Mouse (Mus musculus): Measurements from ENCODE around the gene Map3k6. TPM values are rescaled to one million over a fixed set of nuclear protein-coding genes. Genes with fewer than 3 reads are reported as not detected.

The Map3k6 gene
- polyA plus RNA-seq, 1 experiment from 2014 or later: 8.6 TPM

- Histone ChIP-seq H3K27ac (peak overlapping the region; percentile 26; the same call in 1 of the 2 replicates), H3K36me3 (0 out of 2 replicates have a peak, but pooled peaks cover 13% of the 10 kb centered on the region), H3K4me1 (peaks cover 10% of the 10 kb centered on the region; the same call in 1 of the 2 replicates), H3K9ac (no peak overlapping the region), H3K4me2 (no peak overlapping the region), H3K27me3 (replicated peaks) (no peaks in the 10 kb centered on the region), H3K4me3 (replicated peaks) (no peak overlapping the region), H3K9me3 (no peaks in the 10 kb centered on the region)
- 67% methylated on average over 4 of the region's 4 CpGs for WGBS
- ATAC-seq (ENCODE audit: insufficient read depth, low FRiP score, low read depth): no peak
These were observed 51.8 kb downstream of the Map3k6 start for GRCm38 (mm10) chr4:133292405-133292804.

GRCm38 (mm10) chr4:133292901-133293843 lies 52.6 kb downstream of the Map3k6 start:
- H3K9me3 ChIP-seq: no peaks in the 10 kb centered on the region
- 0 out of 2 replicates have a peak, but pooled peaks cover 13% of the 10 kb centered on the region for H3K36me3 ChIP-seq
- no peak overlapping the region for H3K4me2 ChIP-seq
- H3K4me1 ChIP-seq: peaks cover 16% of the 10 kb centered on the region
- peak overlapping the region; percentile 26; the same call in 1 of the 2 replicates for H3K27ac ChIP-seq
- 41% methylated on average over 24 of the region's 24 CpGs for WGBS
- H3K27me3 ChIP-seq (replicated peaks): no peaks in the 10 kb centered on the region
- no peak overlapping the region for H3K9ac ChIP-seq
- no peak for ATAC-seq (ENCODE audit: insufficient read depth, low FRiP score, low read depth)
- no peak overlapping the region for H3K4me3 ChIP-seq (replicated peaks)

- Histone ChIP-seq H3K4me3 (replicated peaks) (no peak overlapping the region), H3K36me3 (0 out of 2 replicates have a peak, but pooled peaks cover 13% of the 10 kb centered on the region), H3K4me2 (no peak overlapping the region), H3K9me3 (no peaks in the 10 kb centered on the region), H3K9ac (no peak overlapping the region), H3K4me1 (peaks cover 25% of the 10 kb centered on the region), H3K27me3 (replicated peaks) (no peaks in the 10 kb centered on the region), H3K27ac (no peak overlapping the region)
- WGBS: 53% methylated on average over 11 of the region's 11 CpGs
- no peak for ATAC-seq (ENCODE audit: insufficient read depth, low FRiP score, low read depth)
These were observed 53.5 kb downstream of the Map3k6 start for GRCm38 (mm10) chr4:133294084-133294483.

GRCm38 (mm10) chr4:133297360-133297759 lies 56.7 kb downstream of the Map3k6 start:
- no peak for ATAC-seq (ENCODE audit: insufficient read depth, low FRiP score, low read depth)
- no peak overlapping the region for H3K9ac ChIP-seq
- peaks cover 27% of the 10 kb centered on the region for H3K4me1 ChIP-seq
- no peak overlapping the region for H3K27ac ChIP-seq
- H3K36me3 ChIP-seq: peaks cover 32% of the 10 kb centered on the region
- no peaks in the 10 kb centered on the region for H3K27me3 ChIP-seq (replicated peaks)
- H3K4me3 ChIP-seq (replicated peaks): no peak overlapping the region
- no peaks in the 10 kb centered on the region for H3K9me3 ChIP-seq
- no peak overlapping the region for H3K4me2 ChIP-seq
- WGBS: 70% methylated on average over 10 of the region's 10 CpGs

- WGBS: 4% methylated on average over 5 of the region's 5 CpGs
- Histone ChIP-seq H3K27me3 (replicated peaks) (no peaks in the 10 kb centered on the region), H3K27ac (peak overlapping the region; percentile 61; the same call in 1 of the 2 replicates), H3K4me1 (peaks cover 27% of the 10 kb centered on the region), H3K9ac (no peak overlapping the region), H3K9me3 (no peaks in the 10 kb centered on the region), H3K4me3 (replicated peaks) (no peak overlapping the region), H3K36me3 (peaks cover 32% of the 10 kb centered on the region), H3K4me2 (no peak overlapping the region)
- ATAC-seq (ENCODE audit: insufficient read depth, low FRiP score, low read depth): no peak
These were observed 57.2 kb downstream of the Map3k6 start for GRCm38 (mm10) chr4:133297801-133298238.

GRCm38 (mm10) chr4:133298516-133299365 lies 58.1 kb downstream of the Map3k6 start:
- H3K9me3 ChIP-seq: no peaks in the 10 kb centered on the region
- WGBS: 48% methylated on average over 12 of the region's 12 CpGs
- H3K36me3 ChIP-seq: peaks cover 36% of the 10 kb centered on the region
- H3K4me2 ChIP-seq: no peak overlapping the region
- ATAC-seq (ENCODE audit: insufficient read depth, low FRiP score, low read depth): no peak
- peak overlapping the region; percentile 61 for H3K27ac ChIP-seq
- no peak overlapping the region for H3K9ac ChIP-seq
- H3K4me1 ChIP-seq: peaks cover 18% of the 10 kb centered on the region
- no peaks in the 10 kb centered on the region for H3K27me3 ChIP-seq (replicated peaks)
- H3K4me3 ChIP-seq (replicated peaks): no peak overlapping the region

GRCm38 (mm10) chr4:133299701-133300100 lies 59.1 kb downstream of the Map3k6 start:
- H3K9ac ChIP-seq: no peak overlapping the region
- no peak overlapping the region for H3K4me3 ChIP-seq (replicated peaks)
- no peaks in the 10 kb centered on the region for H3K27me3 ChIP-seq (replicated peaks)
- peak; percentile 5; the same call in 1 of the 2 replicates for ATAC-seq (ENCODE audit: insufficient read depth, low FRiP score, low read depth)
- H3K36me3 ChIP-seq: peaks cover 33% of the 10 kb centered on the region
- no peak overlapping the region for H3K4me2 ChIP-seq
- H3K9me3 ChIP-seq: no peaks in the 10 kb centered on the region
- H3K27ac ChIP-seq: no peak overlapping the region
- WGBS: 52% methylated on average over 5 of the region's 5 CpGs
- H3K4me1 ChIP-seq: peaks cover 18% of the 10 kb centered on the region

- Histone ChIP-seq H3K27ac (no peak overlapping the region), H3K4me3 (replicated peaks) (no peak overlapping the region), H3K4me1 (peaks cover 18% of the 10 kb centered on the region), H3K36me3 (peaks cover 32% of the 10 kb centered on the region), H3K9me3 (no peaks in the 10 kb centered on the region), H3K4me2 (no peak overlapping the region), H3K9ac (no peak overlapping the region), H3K27me3 (replicated peaks) (no peaks in the 10 kb centered on the region)
- WGBS: 90% methylated on average over 11 of the region's 11 CpGs
- ATAC-seq (ENCODE audit: insufficient read depth, low FRiP score, low read depth): no peak
These were observed 59.8 kb downstream of the Map3k6 start for GRCm38 (mm10) chr4:133300421-133300820.

- no peak overlapping the region for H3K27ac ChIP-seq
- H3K9me3 ChIP-seq: no peaks in the 10 kb centered on the region
- H3K36me3 ChIP-seq: peaks cover 27% of the 10 kb centered on the region
- peaks cover 18% of the 10 kb centered on the region for H3K4me1 ChIP-seq
- H3K27me3 ChIP-seq (replicated peaks): no peaks in the 10 kb centered on the region
- 28% methylated on average over 4 of the region's 4 CpGs for WGBS
- H3K9ac ChIP-seq: no peak overlapping the region
- no peak overlapping the region for H3K4me2 ChIP-seq
- H3K4me3 ChIP-seq (replicated peaks): no peak overlapping the region
- ATAC-seq (ENCODE audit: insufficient read depth, low FRiP score, low read depth): no peak
These were observed 61.2 kb downstream of the Map3k6 start for GRCm38 (mm10) chr4:133301802-133302201.
